Mouse (Mus musculus): Measurements from ENCODE around the gene Atxn2.

DNA sequence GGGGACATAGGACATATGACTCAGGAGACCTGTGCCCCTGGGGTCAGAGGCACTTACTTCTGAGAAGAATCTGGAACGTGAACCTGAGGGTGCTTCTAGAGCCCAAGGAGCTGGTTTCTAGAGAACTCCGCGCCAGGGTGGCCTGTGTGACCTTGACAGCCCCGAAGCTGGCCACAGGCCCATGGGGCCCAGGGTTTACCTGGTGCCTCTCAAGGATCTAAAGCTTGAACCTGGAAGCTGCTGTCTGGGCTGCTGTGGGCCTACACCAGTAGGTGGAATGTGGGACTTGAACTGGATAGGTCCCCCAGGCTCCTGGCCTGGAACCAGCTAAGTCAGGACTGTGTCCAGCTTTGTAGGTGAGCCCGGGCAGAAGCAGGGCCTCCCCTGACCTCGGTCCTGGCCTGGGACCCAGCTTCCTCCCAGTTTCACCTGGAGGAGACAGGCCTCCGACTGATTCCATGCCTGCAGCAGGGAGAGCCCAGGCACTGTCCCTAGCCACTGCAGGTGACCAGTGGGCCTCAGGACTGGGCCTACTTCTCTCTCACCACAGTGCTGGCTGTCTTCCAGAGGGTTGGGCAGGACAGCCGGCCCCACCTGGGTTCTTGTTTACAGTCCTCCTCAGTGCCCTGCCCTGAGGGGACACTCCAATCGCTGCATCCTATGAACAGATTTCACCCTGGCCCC, 142.4 kb downstream of the Atxn2 start:
- TF ChIP-seq CTCF (IDR thresholded peaks at IDR 0.05; ENCODE audit: insufficient read depth, low read depth, low read length) = no peak
- no peak for TF ChIP-seq POLR2A (IDR thresholded peaks at IDR 0.05; ENCODE audit: insufficient read depth, low read depth, low read length)
